Mouse (Mus musculus): Measurements from ENCODE around the gene Prkd2.

The Prkd2 gene

GRCm38 (mm10) chr7:16917447-16917846 is 74.7 kb downstream of the Prkd2 start:
- DNase-seq (ENCODE audit: low read depth, low spot score) = no peak

GRCm38 (mm10) chr7:16918014-16918413 is 75.3 kb downstream of the Prkd2 start:
- DNase-seq (ENCODE audit: low read depth, low spot score) = no peak

GRCm38 (mm10) chr7:16918670-16919069 is 76.0 kb downstream of the Prkd2 start:
- no peak for DNase-seq (ENCODE audit: low read depth, low spot score)

- DNase-seq (ENCODE audit: low read depth, low spot score) = no peak
These were observed 76.9 kb downstream of the Prkd2 start for GRCm38 (mm10) chr7:16919395-16920149.
